Mouse (Mus musculus) liver, adult 2 months (tissue): Measurements from ENCODE around the gene Glis1.

ENCODE experiments used
- CTCF ChIP-seq: fragments of 200-500 bp; IDR thresholded peaks from 2 replicates; pipeline ENCODE4 v1.5.1; 2011; ENCODE audit warnings: low read depth, low read length, control low read depth
- POLR2A ChIP-seq: fragments of 200-500 bp; IDR thresholded peaks from 2 replicates; pipeline ENCODE4 v1.6.1; 2011; ENCODE audit warnings: low read length, control low read depth; ENCODE audit not compliant: insufficient read depth; ENCODE audit errors: extremely low read depth

- TF ChIP-seq CTCF (no peak), POLR2A (no peak)
Measured at GRCm38 (mm10) chr4:107438741-107439140, 4.3 kb downstream of the Glis1 start.
